Mouse (Mus musculus) thymus, adult 2 months (tissue): ENCODE data around the gene Parvg.

Source experiments
- CTCF ChIP-seq: fragments of 200-500 bp; IDR thresholded peaks from 2 replicates; pipeline ENCODE4 v1.5.1; 2012; ENCODE audit warnings: mild to moderate bottlenecking, control low read depth, low read length, moderate library complexity, borderline replicate concordance; ENCODE audit not compliant: control insufficient read depth, poor library complexity, insufficient read depth; ENCODE audit errors: extremely low read depth
- POLR2A ChIP-seq: fragments of 200-500 bp; IDR thresholded peaks from 2 replicates; pipeline ENCODE4 v1.6.1; 2012; ENCODE audit warnings: mild to moderate bottlenecking, low read length, control low read depth, moderate library complexity; ENCODE audit not compliant: control insufficient read depth, poor library complexity, insufficient read depth; ENCODE audit errors: extremely low read depth

- TF ChIP-seq CTCF, result no peak
- no peak for TF ChIP-seq POLR2A
Measured at GRCm38 (mm10) chr15:84276066-84276465, 47.8 kb upstream of the Parvg start.
